Mouse (Mus musculus) adrenal gland, postnatal 25 days (tissue): ENCODE results near the gene H2-M1. TPM values are rescaled to one million over a fixed set of nuclear protein-coding genes. Genes with fewer than 3 reads are reported as not detected.

Experiments
- DNase-seq: peaks from one replicate; pipeline ENCODE4 v3.0.0; 2021; ENCODE audit warnings: mixed read lengths
- long read RNA-seq: library from polyadenylated mRNA; stranded (forward); transcript quantifications from one replicate; pipeline ENCODE4 v2.0.0, GENCODE M21; 2021
- total RNA-seq: library from RNA; stranded (reverse); gene quantifications from 2 replicates; pipeline ENCODE4 v1.2.3, GENCODE M21; 2021

The H2-M1 gene
- not detected in 2 replicates for total RNA-seq
- long read RNA-seq: 0 reads

- DNase-seq: no peak
Observed at GRCm38 (mm10) chr17:36672119-36672518, at the start of gene H2-M1. TSS of gene H2-M1 (minus strand) at chr17:36672219.

DNA sequence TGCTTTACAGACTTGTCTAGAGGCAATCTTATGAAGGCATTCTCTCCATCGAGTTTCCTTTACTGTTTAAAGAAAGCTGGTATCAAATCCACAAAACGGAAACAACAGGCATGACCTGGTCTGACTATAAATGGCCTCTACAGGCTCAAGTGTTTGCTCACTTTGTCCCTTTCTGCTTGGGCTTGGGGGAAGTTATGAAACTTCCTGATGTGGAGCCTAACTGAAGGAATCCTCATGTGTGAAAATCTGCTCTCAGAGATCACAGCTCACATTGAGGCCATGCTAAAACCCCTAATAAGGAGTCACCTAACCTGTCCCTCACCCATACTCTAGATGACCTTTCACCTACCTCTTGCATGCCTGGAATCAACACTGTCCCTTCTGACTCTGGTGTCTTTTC lies 25.7 kb upstream of the H2-M1 start:
- DNase-seq: no peak

DNA sequence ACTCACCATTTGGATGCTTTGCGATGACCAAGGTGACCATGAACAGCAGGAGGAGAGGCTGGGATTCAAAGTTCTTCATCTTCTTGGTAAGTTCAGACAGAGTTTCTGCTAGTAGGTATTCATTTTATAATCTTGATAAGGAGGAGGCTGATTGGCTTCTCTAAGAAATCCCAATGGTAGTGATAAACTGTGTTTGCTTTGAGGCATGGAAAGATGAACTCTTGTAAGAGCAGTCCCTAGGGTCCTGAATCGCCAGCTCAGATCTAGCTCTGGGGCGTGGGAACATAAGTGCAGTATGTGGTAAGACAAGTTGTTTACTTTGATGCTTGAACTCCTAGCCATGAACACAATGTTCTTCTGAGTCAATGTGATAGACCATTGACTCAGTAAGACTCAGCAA lies 29.5 kb downstream of the H2-M1 start, which contains the start of gene H2-M9:
H2-M9 (minus strand) TSS at position 101 of the 400 bp plus-strand sequence.
- DNase-seq: no peak

Other genes with a start within 250 kb of the H2-M1 start
- not detected in 2 replicates for gene H2-M10.4, start 209.9 kb downstream of the H2-M1 start, total RNA-seq
- gene H2-M11, start 125.1 kb downstream of the H2-M1 start, total RNA-seq: not detected in 2 replicates
- 0.30 TPM in 1 of 2 replicates, not detected in the other for gene H2-M9, start 29.6 kb downstream of the H2-M1 start, total RNA-seq
- not detected in 2 replicates for gene H2-M10.5, start 100.7 kb upstream of the H2-M1 start, total RNA-seq
- not detected in 2 replicates for gene H2-M10.6, start 140.0 kb upstream of the H2-M1 start, total RNA-seq
- 69.2 and 77.1 TPM in 2 replicates for gene Trim26, start 164.9 kb upstream of the H2-M1 start, total RNA-seq
- not detected in 2 replicates for gene Trim15, start 195.0 kb upstream of the H2-M1 start, total RNA-seq
- 0.27 and 0.67 TPM in 2 replicates for gene Trim10, start 197.4 kb upstream of the H2-M1 start, total RNA-seq
- 0.61 TPM in 1 of 2 replicates, not detected in the other for gene Trim40, start 217.9 kb upstream of the H2-M1 start, total RNA-seq
- not detected in 2 replicates for gene Trim31, start 225.9 kb upstream of the H2-M1 start, total RNA-seq